Mouse (Mus musculus): ENCODE results near the gene Ecel1. TPM values are rescaled to one million over a fixed set of nuclear protein-coding genes. Genes with fewer than 3 reads are reported as not detected.

The Ecel1 gene
- 10 to 100 TPM in 1 of 2 experiments, 1 to 10 TPM in 1; 7.1 to 13.4 TPM for total RNA-seq (2021)
- long read RNA-seq, experiment 1, transcript Ecel1-203 (18 exons, 2,898 nt), result major isoform, 26 of 36 reads
- long read RNA-seq, experiment 1, partial matches to known transcripts, result 3 of 36 reads
- long read RNA-seq, experiment 1, other reads (novel, unspliced or antisense), result 5 of 36 reads
- long read RNA-seq, experiment 2, transcript Ecel1-203 (18 exons, 2,898 nt), result major isoform, 28 of 50 reads
- long read RNA-seq, experiment 2, partial matches to known transcripts, result 3 of 50 reads
- long read RNA-seq, experiment 2, other reads (novel, unspliced or antisense), result 16 of 50 reads

DNA sequence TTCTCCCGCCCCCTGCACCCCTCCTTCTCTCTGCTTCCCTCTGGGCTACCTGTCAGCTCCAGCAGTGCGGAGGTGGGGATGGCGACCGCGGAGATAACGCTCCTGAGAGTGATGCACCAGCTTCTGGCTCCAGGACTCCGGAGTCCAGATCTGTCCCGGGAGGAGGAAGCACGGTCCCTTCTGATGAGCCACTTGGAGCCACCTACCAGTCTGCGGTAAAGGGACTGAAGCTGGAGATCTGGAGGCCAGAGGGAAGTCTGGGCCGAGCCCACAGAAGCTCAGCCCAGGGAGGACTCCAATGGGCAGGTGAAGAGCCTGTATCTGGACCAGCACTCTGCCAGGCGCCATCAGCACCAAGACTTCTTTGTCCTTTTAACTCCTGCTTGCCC, at the start of gene Ecel1:
TSS of gene Ecel1 (minus strand) at position 323 of the 389 bp plus-strand sequence.
- H3K27ac ChIP-seq, result no peak within 1 kb of the TSS
- no peak for TF ChIP-seq CTCF (IDR thresholded peaks at IDR 0.05)
- H3K4me3 ChIP-seq, result peak within 1 kb of the TSS; percentile 41
- intact Hi-C loops (cut with DNase I), result no loop called here
- no peak for DNase-seq (ENCODE audit: extremely low spot score in 1 of 2, low spot score in 2 of 2)

DNA sequence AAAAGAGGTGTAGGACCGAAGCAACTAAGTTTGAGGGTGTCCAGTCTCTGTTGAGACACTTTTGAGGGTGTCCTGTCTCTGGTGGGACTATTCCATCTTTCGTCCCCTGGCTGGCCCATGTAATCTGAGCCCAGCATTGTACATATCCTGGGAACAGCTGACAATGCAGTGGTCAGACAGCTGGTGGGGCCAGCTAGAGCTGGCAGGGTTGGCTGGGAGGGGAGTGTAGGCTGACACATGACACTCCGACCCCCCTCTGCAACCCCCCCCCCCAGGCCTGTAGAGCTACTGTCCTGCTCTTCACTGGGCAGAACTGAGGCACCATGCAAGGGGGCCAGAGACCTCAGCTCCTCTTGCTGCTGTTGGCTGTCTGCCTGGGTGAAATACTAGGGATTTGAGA, 49.2 kb upstream of the Ecel1 start:
- intact Hi-C loops (cut with DNase I), result no loop called here
- Histone ChIP-seq H3K4me3 (no peak overlapping the region), H3K27ac (no peak overlapping the region)
- TF ChIP-seq CTCF (IDR thresholded peaks at IDR 0.05), result no peak
- no peak for DNase-seq (ENCODE audit: extremely low spot score in 1 of 2, low spot score in 2 of 2)

DNA sequence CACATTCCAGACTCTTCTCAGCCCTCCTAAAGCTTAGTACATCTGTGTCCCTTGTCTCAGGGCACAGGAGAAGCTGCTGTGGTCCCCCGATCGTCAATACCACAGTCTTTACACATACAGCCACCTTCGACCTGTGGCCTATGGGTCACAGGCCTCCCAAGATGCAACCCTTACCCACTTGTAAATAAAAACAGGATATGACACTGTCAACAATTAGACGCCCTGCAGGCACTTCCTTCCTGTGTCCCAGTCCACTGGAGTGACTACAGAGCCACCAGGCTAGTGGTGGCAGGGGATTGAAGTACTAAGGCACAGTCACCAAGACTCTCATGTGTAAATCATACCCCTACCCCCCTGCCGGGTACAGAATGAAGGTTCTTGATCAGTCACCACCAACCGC, 48.7 kb upstream of the Ecel1 start:
- no peak overlapping the region for H3K27ac ChIP-seq
- TF ChIP-seq CTCF (IDR thresholded peaks at IDR 0.05), result no peak
- intact Hi-C loops (cut with DNase I), result no loop called here
- DNase-seq (ENCODE audit: extremely low spot score in 1 of 2, low spot score in 2 of 2), result no peak
- no peak overlapping the region for H3K4me3 ChIP-seq

DNA sequence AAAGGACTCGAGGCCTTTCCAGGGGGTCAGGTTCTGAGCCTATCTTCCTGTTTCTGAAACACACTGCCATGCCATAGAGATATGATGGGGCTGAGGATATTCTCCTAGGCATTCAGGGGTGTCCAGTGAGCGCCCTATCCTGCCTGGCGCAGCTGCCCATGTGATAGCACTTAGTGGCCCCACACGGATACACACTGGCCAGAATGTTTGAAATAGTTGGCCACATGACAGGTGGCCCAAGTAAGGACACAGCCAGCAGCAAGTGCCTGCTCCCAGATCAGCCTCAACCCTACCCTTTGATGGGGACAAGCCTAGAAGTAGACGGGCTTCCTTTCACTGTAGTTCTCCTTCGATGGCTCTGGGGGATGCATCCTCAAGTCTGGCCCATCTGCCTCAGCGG, 48.1 kb upstream of the Ecel1 start, which contains the start of gene Chrng:
TSS of gene Chrng (plus strand) at position 193 of the 400 bp plus-strand sequence.
- no peak within 1 kb of the TSS for H3K27ac ChIP-seq
- intact Hi-C loops (cut with DNase I), result no loop called here
- no peak for DNase-seq (ENCODE audit: extremely low spot score in 1 of 2, low spot score in 2 of 2)
- no peak for TF ChIP-seq CTCF (IDR thresholded peaks at IDR 0.05)
- H3K4me3 ChIP-seq, result no peak within 1 kb of the TSS

DNA sequence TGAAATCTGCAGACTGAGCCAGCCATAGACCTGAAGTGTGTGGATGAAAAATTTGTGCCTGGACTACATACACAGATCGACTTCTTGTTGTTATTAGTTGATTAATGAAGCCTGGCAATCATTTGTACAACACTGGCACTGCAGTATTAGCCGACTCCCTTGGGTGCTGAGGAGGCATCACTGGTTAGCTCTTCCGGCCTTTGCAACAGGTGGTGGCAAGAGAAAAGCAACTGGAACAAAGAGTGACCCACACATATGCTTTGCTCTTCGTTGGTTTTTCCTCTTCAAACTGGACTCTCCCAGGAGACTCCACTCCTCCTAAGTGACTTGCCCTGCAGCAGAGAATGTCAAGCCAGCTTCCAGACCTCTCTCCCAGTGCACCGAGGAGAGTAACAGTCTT, 47.5 kb upstream of the Ecel1 start:
- no peak for DNase-seq (ENCODE audit: extremely low spot score in 1 of 2, low spot score in 2 of 2)
- intact Hi-C loops (cut with DNase I), result no loop called here
- no peak for TF ChIP-seq CTCF (IDR thresholded peaks at IDR 0.05)
- Histone ChIP-seq H3K4me3 (no peak overlapping the region), H3K27ac (no peak overlapping the region)

DNA sequence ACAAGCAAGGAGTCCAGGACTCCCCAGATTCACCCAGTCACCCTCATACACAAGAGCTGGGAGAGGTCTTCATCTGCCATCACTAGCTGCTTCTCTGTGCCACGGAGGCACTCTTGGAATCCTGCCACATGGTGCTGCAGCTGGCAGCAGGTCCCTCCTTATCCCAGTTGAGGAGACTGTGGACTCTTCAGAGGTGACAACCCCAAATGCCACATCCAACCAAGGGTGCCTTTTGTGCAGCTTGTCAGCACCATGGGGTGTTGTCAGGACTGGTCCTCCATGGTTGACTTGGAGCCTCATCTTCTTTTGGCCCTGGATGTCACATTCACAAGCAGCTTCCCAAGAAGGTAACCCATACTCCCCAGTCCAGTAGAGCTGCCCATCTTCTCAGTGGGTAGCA, 45.5 kb upstream of the Ecel1 start:
- no peak overlapping the region for H3K4me3 ChIP-seq
- H3K27ac ChIP-seq, result no peak overlapping the region
- no peak for DNase-seq (ENCODE audit: extremely low spot score in 1 of 2, low spot score in 2 of 2)
- TF ChIP-seq CTCF (IDR thresholded peaks at IDR 0.05), result no peak
- intact Hi-C loops (cut with DNase I), result no loop called here

GRCm38 (mm10) chr1:87200811-87201210, 44.5 kb upstream of the Ecel1 start:
- TF ChIP-seq CTCF (IDR thresholded peaks at IDR 0.05), result no peak
- DNase-seq (ENCODE audit: extremely low spot score in 1 of 2, low spot score in 2 of 2), result no peak
- intact Hi-C loops (cut with DNase I), result no loop called here

DNA sequence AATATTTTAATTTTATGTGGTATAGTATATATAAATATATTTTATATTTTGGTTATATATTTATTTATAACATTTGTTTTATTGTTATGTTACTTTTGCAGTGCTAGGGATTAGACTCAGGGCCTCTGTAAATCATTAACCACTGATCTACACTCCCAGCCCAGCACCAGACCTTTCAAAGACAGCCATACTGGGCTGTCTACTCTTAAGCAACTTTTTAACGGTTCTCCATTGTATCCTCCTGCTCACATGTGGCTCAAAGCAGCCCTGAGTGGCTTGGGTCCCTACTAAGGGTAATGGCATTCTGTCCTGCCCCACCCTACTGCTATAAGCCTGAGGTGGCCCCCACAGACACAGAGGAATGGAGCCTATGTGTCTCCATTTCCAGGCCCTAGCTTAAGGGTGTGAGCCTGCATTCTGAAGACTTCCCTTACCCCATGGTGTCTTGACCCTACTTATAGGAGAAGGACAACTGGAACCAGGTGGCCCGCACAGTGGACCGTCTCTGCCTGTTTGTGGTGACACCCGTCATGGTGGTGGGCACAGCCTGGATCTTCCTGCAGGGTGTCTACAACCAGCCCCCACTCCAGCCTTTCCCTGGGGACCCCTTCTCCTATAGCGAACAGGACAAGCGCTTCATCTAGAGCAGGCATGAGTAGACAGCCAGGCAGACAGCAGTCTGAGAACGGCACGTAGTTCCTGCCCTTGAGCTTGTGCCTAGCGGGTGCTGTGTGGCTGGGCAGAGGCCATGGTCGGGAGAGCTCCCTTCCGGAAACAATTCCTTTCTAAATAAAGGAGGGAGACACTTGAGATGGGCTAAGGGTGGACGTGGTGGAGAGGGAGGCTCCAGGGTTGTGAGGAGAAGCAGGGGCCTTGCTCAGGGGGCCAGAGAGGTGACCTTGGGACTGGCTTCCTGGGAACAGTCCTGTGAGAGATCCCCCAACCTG, 42.1 kb upstream of the Ecel1 start:
- intact Hi-C loops (cut with DNase I), result no loop called here
- Histone ChIP-seq H3K27ac (no peak overlapping the region), H3K4me3 (no peak overlapping the region)
- no peak for DNase-seq (ENCODE audit: extremely low spot score in 1 of 2, low spot score in 2 of 2)
- TF ChIP-seq CTCF (IDR thresholded peaks at IDR 0.05), result no peak

More at GRCm38 (mm10) chr1:87200811-87201210, 44.5 kb upstream of the Ecel1 start:
- no peak overlapping the region for H3K27ac ChIP-seq
- no peak overlapping the region for H3K4me3 ChIP-seq

DNA sequence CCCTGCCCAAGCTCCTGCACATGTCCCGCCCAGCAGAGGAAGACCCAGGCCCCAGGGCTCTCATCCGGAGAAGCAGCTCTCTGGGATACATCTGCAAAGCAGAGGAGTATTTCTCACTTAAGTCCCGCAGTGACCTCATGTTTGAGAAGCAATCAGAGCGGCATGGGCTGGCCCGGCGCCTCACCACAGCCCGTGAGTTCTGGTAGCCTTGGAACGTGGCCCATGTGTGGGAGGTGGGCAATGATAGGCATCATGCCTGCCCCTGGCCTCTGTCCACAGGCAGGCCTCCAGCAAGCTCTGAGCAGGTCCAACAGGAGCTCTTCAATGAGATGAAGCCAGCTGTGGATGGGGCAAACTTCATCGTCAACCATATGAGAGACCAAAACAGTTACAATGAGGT, 41.0 kb upstream of the Ecel1 start:
- no peak for DNase-seq (ENCODE audit: extremely low spot score in 1 of 2, low spot score in 2 of 2)
- Histone ChIP-seq H3K4me3 (no peak overlapping the region), H3K27ac (no peak overlapping the region)
- no peak for TF ChIP-seq CTCF (IDR thresholded peaks at IDR 0.05)
- intact Hi-C loops (cut with DNase I), result no loop called here

GRCm38 (mm10) chr1:87190429-87190828, 34.1 kb upstream of the Ecel1 start, which contains the start of gene Chrnd:
TSS of gene Chrnd (plus strand) at chr1:87190607.
- Histone ChIP-seq H3K27ac (no peak within 1 kb of the TSS), H3K4me3 (no peak within 1 kb of the TSS)
- TF ChIP-seq CTCF (IDR thresholded peaks at IDR 0.05), result no peak
- intact Hi-C loops (cut with DNase I), result no loop called here
- no peak for DNase-seq (ENCODE audit: extremely low spot score in 1 of 2, low spot score in 2 of 2)

DNA sequence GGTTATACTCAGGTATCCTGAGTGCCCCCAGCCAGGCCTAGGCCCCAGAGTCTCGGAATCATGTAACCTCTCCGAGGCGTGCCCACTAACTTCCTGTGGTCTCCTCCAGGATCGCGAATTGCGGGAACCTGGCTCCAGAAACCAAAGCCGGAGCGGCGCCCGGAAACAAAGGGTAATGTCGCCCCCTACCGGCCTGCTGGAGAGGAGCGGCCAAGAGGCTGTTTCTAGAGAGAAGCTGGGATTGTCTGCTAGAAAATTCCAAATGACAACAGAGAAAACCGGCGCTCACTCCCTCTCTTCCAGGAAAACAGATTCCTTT, 30.7 kb upstream of the Ecel1 start:
- Histone ChIP-seq H3K4me3 (peak overlapping the region; percentile 52), H3K27ac (no peak overlapping the region)
- peak; percentile 70 to 81 for DNase-seq (ENCODE audit: extremely low spot score in 1 of 2, low spot score in 2 of 2)
- intact Hi-C loops (cut with DNase I), result loop anchor here (1.0 to 5.0 kb wide), 4 partner anchors 138 to 573 kb away; no protein-coding TSS in a partner anchor
- TF ChIP-seq CTCF (IDR thresholded peaks at IDR 0.05), result peak; percentile 93
